Mouse (Mus musculus) cerebellum, adult 9-10 months (tissue): ENCODE results near the gene Cers6.
A peak's percentile ranks its signal among the peaks of the same experiment; 100 is the strongest.

Experiments used
- DNase-seq: peaks from one replicate; pipeline ENCODE4 v3.0.0; 2022

Gene Cers6

DNA sequence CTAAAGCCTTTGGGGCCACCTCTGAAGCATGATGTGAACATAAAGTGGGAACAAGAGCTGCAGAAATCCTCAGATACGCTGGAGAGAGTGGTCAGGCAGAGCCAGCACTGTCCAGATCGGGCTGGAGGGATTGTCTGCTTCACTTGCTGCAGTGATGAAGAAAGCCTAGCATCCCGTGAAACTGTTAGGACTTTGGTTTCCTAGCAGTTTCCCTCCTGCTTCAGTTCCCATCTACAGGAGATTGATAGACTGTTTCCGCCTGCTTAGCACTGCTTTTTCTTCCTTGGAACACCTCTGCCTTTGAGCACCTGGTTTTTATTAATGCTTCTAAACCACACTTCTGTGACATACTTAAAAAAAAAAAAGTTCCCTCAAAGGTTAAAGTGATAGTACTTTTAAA lies 160.3 kb downstream of the Cers6 start:
- DNase-seq: no peak

- DNase-seq: no peak
Observed at GRCm38 (mm10) chr2:69024856-69025255, 163.6 kb downstream of the Cers6 start.

- DNase-seq: no peak
Observed at GRCm38 (mm10) chr2:69032562-69032961, 171.3 kb downstream of the Cers6 start.

DNA sequence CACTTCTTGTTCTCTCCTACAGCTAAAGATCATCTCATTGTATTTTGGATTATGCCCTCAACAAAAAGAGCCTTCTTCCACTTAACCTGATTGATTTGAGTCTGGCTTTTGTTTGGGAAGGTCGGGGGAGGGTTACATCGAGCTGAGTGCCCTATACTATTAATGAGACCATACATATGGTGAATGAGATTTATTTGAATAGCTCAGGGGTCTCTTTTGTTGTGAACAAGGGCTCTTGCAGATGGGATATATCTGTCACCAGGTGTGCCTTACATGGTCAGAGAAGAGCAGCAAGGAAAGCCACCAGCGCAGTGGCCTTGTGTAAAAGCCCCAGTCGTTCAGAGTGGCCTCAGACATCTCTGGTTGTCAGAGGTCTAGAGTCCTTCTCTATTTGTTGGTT lies 174.2 kb downstream of the Cers6 start:
- no peak for DNase-seq

- no peak for DNase-seq
Observed at GRCm38 (mm10) chr2:69037362-69037761, 176.1 kb downstream of the Cers6 start.

GRCm38 (mm10) chr2:69042327-69043106 lies 181.3 kb downstream of the Cers6 start:
- DNase-seq: no peak

DNA sequence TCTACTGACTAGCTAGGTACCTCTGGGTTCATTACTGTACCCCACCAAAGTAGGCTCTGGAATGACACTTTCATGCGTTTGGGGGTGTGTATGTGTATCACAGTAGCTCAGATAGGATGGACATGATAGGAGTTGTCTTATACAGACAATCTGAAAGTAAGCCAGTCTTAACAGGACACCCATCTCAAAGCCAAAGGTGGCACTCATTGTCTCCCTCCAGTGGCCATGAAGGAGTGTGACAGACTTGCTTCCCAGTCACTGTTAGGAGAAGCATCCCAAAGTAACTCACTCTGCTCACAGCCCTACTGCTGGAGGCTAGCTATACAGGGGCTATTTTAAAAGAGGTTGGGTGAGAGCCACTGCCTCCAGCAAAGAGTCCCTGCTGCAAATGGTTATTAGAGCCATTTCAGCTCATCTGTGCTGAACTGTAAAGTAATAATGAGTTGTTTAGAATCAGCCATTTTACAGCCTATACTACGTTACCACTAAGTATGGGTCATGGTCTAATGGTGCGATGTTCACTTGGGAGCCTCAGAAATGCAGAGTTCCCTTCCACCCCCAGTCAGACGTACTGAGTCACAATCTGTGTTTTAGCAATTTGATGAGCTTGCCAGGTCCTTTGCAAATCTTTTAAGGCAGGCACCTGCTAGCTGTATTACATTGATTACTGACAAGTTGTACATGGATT lies 182.3 kb downstream of the Cers6 start:
- peak; percentile 78 for DNase-seq

GRCm38 (mm10) chr2:69045926-69046325 lies 184.7 kb downstream of the Cers6 start:
- DNase-seq: no peak

DNA sequence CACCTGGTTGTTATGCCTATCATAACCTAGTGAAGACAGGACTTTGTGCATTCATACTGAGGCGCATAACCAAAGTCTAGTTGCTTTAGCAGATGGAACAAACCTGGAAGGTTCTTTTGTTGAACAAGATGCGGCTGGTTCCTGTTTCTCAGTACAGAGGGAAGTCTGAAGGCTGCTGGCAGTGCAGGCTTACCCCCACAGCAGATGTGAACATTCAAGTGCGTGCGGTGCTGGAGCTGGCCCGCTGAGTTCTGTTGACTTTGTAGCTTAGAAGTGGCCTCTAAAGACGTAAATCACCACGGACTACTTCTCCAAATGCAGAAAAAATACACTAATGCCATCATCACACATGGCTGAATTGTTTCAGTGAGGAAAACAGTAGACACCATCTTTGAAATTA lies 186.1 kb downstream of the Cers6 start:
- no peak for DNase-seq

DNA sequence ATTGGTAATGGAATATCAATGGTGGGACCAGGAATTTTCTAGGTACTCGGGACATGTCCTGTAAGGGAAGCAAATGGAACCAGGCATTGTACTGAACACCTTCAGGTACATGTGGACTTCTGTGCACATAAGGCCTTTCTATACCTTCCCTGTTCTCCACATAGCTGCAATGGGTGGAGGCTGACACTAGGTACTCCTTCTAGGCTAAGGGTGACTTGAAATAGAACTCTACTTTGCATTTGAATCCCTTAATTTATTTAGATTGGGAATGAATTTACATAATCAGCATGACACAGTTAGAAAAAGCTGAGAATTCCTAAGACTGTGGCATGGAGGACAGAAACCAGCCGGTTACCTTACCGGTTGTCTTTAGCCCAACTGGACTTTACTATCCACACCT lies 186.6 kb downstream of the Cers6 start:
- no peak for DNase-seq

DNA sequence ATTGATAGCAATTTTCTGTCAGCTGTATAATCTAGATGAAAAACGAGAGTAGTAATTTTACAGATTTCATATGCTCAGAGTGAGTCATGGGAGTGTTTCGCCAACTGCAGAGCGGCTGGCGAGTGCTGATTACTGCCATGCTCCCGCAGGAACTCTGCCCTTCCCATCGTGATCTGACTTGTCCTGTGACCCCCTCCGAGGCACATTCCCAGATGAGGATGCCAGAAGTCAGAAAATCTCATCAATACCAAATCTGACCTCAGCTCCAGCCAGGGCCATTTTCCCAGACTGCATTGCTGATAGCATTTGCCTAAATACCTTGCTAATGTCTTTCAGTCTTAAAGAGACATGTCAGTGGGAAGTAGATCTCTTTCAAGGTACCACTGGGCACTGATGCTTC lies 187.9 kb downstream of the Cers6 start:
- no peak for DNase-seq

- DNase-seq: no peak
Observed at GRCm38 (mm10) chr2:69050189-69050588, 188.9 kb downstream of the Cers6 start.

DNA sequence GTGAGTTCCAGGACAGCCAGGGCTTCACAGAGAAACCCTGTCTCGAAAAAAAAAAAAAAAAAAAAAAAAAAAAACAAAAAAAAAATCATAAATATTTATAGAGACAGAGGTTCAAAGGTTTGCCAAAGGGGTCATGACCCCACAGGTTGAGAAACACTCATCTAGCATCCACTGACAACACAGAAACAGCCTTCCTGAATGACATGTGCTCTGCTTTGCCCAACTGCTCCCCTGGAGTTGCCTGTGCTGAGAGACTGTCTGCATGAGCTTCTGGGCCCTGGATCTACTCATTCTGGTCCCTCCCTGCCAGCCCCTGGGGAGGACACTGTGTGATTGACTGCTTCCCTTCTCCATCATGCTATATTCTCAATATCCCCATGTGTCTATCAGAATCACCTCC lies 190.4 kb downstream of the Cers6 start:
- no peak for DNase-seq

DNA sequence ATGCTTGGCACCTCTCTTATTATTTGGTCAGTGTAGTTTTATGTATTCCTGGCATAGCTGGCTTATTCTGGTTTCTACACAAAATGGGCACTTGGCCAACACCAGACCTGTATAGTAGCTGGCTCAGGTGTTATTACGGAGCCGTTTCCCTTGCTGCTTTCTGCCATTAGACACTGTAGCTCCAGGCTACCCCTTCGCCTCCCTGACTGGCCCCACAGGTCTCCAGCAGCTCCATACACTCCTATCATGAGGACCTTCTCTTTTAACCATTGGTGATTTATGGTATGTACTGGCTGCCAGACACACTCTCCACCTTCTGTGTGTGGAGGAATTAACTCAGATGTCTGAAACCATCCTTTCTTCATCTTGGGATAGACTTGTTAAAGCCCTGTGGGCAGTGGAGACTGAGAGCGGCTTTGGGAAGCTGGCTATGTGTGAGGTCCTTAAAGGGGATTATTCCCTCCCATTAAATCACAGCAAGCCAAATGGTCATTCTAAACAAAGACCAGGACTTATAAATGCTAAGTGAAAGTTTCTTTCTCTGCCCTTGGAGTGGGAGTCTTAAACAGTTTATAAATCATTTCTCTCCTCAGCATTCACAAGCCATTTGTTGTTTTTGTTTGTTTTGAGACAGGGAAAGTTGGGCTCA lies 192.1 kb downstream of the Cers6 start:
- DNase-seq: peak; percentile 32

- peak; percentile 88 for DNase-seq
Observed at GRCm38 (mm10) chr2:69054279-69054678, 193.0 kb downstream of the Cers6 start.

DNA sequence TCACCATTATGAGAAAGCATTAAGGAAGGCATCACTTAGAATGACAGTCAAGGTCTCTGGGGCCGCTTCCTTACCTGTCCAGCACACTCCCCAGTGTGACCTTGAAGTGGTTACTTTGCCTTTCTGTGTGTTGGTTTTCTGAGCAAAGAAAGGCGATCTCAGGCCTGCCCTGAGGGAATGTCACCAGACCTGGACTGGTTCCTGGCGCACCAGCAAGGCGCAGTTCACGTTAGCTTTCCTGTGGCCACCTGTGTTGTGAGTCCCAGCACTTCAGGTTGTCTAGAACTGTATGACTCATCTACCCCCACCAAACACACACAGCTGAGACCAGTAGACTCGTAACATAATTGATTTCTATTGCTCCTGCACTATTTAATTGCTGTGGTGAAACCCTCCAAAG lies 193.9 kb downstream of the Cers6 start:
- DNase-seq: no peak

GRCm38 (mm10) chr2:69061313-69061712 lies 200.1 kb downstream of the Cers6 start:
- peak; percentile 60 for DNase-seq

DNA sequence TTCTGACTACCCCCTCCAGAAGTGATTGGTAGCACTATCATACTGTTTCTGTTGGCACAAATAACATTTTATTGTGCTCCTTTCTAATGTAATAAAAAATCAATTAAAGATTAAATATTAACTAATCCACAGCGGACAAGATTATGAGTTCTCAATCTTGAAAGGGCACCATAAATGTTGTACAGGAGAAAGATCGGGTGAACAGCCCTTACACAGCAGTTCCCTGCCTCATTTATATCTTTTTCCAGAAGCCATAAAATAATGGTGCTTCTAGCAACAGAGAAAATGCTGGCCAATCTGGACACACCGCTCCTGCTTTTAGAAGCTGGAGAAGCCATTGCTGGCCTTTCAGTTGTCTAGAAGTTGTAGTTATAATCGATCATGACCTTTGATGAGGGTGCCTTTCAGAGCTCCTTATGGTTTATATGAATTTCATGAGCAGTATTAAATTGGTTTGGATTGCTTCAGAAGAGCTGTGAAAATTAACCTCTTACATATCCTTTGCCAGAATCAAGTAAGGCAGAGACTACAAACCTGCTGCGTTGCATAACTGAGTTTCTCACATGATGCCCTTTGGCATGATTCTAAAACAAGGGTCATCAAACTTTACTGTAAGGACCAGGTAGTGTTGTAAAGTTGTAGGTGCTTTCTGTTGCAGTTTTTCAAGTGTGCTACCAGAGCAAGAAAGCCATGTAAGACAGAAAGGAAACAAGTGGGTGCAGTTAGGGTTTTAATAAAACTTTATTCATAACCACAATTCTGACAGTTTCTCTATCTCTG lies 200.9 kb downstream of the Cers6 start:
- no peak for DNase-seq

DNA sequence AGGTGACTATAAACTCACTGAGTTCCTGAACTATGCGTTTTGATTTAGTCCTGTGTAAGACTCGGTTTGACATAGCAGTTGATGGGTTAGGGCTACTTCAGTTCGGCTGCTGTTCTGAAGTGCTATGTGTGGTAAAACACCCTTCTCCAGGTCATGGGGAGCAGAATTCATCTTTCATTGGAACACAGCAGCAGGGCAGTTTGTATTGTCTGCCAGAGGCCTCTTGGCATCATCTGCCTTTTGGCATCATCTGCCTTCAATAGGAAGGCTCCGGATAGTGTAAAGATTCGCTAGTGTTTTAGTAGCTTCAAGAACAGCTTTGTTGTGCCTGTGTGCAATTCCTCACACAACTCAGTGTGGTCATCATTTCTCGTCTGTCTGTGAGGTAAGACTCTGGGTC lies 203.5 kb downstream of the Cers6 start:
- no peak for DNase-seq

- DNase-seq: no peak
Observed at GRCm38 (mm10) chr2:69071440-69072235, 210.4 kb downstream of the Cers6 start.

GRCm38 (mm10) chr2:69077189-69077588 lies 215.9 kb downstream of the Cers6 start:
- peak; percentile 47 for DNase-seq

DNA sequence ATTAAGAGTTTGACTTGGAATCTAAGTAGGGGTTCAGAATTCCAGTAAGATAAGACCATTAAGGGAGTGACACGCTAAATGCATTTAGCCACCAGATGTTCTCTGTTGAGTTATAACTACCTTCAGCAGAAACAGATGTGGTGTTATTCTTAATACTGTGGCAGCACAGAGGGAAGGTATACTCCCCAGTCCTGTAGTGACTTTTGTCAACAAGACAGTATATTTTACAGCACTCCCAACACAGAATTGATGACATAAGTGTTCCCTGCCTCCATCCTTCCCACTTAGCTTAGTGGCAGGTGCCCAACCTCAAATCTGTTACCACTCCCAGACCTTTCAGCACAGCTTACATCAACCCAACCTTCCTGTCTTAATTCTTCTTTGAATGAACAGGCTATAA lies 219.5 kb downstream of the Cers6 start:
- DNase-seq: no peak
